Mouse (Mus musculus) embryonic facial prominence, embryonic 14.5 days (tissue): ENCODE data around the gene Iqgap2. TPM values are rescaled to one million over a fixed set of nuclear protein-coding genes. Genes with fewer than 3 reads are reported as not detected.
A peak's percentile ranks its signal among the peaks of the same experiment; 100 is the strongest.

Experiments
- ATAC-seq: fragments of 200-750 bp; cut with Nextera tagmentation; 2 replicates; pipeline ENCODE4 v1.8.0; 2017; ENCODE audit warnings: low read depth, moderate number of reproducible peaks, moderate TSS enrichment
- DNase-seq: peaks from one replicate; pipeline ENCODE4 v3.0.0-alpha.2; 2015; ENCODE audit warnings: low spot score
- H3K27ac ChIP-seq: fragments of 300-500 bp; sonication (generic); replicated peaks from 2 replicates; pipeline ENCODE4 v1.5.1; 2014; ENCODE audit warnings: low read depth, mild to moderate bottlenecking, low read length, moderate library complexity
- H3K27me3 ChIP-seq: fragments of 300-500 bp; sonication (generic); replicated peaks from 2 replicates; pipeline ENCODE4 v1.6.1; 2014; ENCODE audit warnings: low read length; ENCODE audit not compliant: control insufficient read depth, insufficient read depth
- H3K36me3 ChIP-seq: fragments of 300-500 bp; sonication (generic); 2 replicates; pipeline ENCODE4 v1.6.1; 2014; ENCODE audit warnings: low read length, mixed read lengths; ENCODE audit not compliant: control insufficient read depth, insufficient read depth
- H3K4me1 ChIP-seq: fragments of 300-500 bp; sonication (generic); 2 replicates; pipeline ENCODE4 v1.6.1; 2014; ENCODE audit warnings: antibody characterized with exemption, low read length; ENCODE audit not compliant: control insufficient read depth, insufficient read depth
- H3K4me2 ChIP-seq: fragments of 300-500 bp; sonication (generic); 2 replicates; pipeline ENCODE4 v1.6.1; 2014; ENCODE audit warnings: low read depth, mild to moderate bottlenecking, low read length, moderate library complexity, mixed read lengths
- H3K4me3 ChIP-seq: fragments of 300-500 bp; sonication (generic); 2 replicates; pipeline ENCODE4 v1.5.1; 2014; ENCODE audit warnings: low read depth, mild to moderate bottlenecking, low read length
- H3K9ac ChIP-seq: fragments of 300-500 bp; sonication (generic); 2 replicates; pipeline ENCODE4 v1.6.1; 2014; ENCODE audit warnings: low read depth, mild to moderate bottlenecking, low read length, moderate library complexity, mixed read lengths
- H3K9me3 ChIP-seq: fragments of 300-500 bp; sonication (generic); 2 replicates; pipeline ENCODE4 v1.6.1; 2016; ENCODE audit warnings: low read length; ENCODE audit not compliant: control insufficient read depth
- WGBS: fragments of 180-500 bp; shearing (Covaris S2); extraction: QIAGEN DNeasy Blood & Tissue Kit; methylation state at CpG from one replicate; pipeline ENCODE4 v1.1.7; 2014; 5-methylcytosine and 5-hydroxymethylcytosine counted together
- polyA plus RNA-seq: library from polyadenylated mRNA; unstranded; fragments of >200 nt; fragmentation: Nextera tagmentation; extraction: Ambion mirVana; gene quantifications from 2 replicates; pipeline ENCODE4 v1.2.1, GENCODE M21; 2014

Gene Iqgap2
- polyA plus RNA-seq, 1 experiment from 2014 or later, result 13.7 TPM

DNA sequence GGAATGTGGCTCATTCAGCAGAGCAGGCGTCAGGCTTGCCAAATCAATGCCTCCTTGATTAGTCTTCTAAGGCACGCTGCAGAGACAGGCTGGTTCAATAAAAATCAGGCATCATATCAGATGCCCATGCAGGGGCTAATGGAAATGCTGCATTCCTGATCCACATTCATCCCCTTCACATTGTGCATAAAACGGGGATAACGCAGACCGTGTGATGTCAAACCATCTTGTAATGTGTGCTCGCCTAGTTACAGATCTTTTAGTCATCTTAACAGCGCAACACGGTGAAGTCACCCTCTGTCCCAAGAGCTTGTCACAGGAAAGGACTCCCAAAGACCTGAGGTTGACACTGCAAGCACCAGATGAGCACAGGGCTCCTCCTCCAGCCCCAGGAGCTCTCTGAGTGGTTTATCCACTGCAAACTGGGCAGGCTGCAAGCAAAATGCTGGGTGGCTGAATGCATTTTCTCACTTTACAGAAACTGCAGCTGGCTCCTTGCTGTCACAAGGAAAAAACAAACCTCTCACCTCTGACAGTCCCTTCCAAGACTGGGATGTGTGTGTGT is 1.7 kb downstream of the Iqgap2 start:
- DNase-seq (peak; percentile 44), ATAC-seq (no peak)
- peak overlapping the region; percentile 75; the same call in 1 of the 2 replicates for H3K4me3 ChIP-seq
- peaks cover 4% of the 10 kb centered on the region; the same call in 1 of the 2 replicates for H3K4me1 ChIP-seq
- whole genome bisulfite sequencing, result 19% methylated on average over 8 of the region's 8 CpGs
- H3K9ac ChIP-seq, result peak overlapping the region; percentile 2; the same call in 1 of the 2 replicates
- H3K27ac ChIP-seq, result no peak overlapping the region
- no peaks in the 10 kb centered on the region for H3K27me3 ChIP-seq
- no peaks in the 10 kb centered on the region for H3K36me3 ChIP-seq
- peak overlapping the region; percentile 93 for H3K4me2 ChIP-seq
- no peaks in the 10 kb centered on the region for H3K9me3 ChIP-seq

DNA sequence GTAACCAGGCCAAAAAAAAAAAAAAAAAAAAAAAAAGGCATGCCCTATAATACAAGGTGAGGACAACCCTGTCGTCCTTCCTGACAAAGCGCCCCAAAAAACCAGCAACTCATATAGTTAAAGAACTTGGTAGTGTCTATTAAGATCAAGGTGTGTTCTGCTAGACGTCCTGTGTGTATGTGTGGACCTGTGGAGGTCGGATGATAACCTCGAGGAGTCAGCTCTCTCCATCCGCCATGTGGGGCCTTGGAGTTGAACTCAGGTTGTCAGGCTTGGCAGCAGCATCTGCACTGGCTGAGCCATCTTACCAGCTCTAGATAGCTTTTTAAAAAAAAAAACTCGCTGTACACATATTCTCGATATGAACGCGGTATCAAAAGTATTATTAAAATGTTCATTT is 2.4 kb downstream of the Iqgap2 start:
- Histone ChIP-seq H3K4me2 (no peak overlapping the region), H3K4me1 (peaks cover 4% of the 10 kb centered on the region; the same call in 1 of the 2 replicates), H3K36me3 (no peaks in the 10 kb centered on the region), H3K9ac (no peak overlapping the region), H3K27ac (no peak overlapping the region), H3K4me3 (no peak overlapping the region), H3K9me3 (no peaks in the 10 kb centered on the region), H3K27me3 (no peaks in the 10 kb centered on the region)
- WGBS, result 89% methylated on average over 10 of the region's 10 CpGs
- DNase-seq, result no peak
- ATAC-seq, result no peak

DNA sequence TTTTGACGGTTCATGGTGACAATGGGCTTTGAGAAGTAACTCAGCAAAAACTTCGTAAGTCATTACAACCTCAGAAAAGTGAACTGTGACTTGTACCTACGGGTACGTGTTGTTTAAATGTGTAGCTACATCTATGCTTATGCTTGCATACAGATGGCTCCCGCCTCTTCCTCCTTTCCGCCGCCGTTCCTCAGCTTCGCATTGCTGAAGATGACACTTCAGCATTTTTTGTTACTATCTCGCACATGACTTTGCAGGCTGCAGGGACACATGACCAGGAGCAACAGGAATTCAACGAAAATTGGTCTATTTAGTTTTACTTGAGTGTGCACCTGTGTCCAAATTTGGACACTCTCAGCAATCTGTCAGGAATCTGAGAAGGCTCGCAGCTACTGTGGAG is 3.1 kb downstream of the Iqgap2 start:
- Histone ChIP-seq H3K27me3 (no peaks in the 10 kb centered on the region), H3K4me3 (no peak overlapping the region), H3K4me2 (no peak overlapping the region), H3K36me3 (no peaks in the 10 kb centered on the region), H3K27ac (no peak overlapping the region), H3K9ac (no peak overlapping the region), H3K4me1 (peaks cover 4% of the 10 kb centered on the region; the same call in 1 of the 2 replicates), H3K9me3 (no peaks in the 10 kb centered on the region)
- no peak for DNase-seq
- WGBS, result 90% methylated on average over 12 of the region's 12 CpGs
- ATAC-seq, result no peak

DNA sequence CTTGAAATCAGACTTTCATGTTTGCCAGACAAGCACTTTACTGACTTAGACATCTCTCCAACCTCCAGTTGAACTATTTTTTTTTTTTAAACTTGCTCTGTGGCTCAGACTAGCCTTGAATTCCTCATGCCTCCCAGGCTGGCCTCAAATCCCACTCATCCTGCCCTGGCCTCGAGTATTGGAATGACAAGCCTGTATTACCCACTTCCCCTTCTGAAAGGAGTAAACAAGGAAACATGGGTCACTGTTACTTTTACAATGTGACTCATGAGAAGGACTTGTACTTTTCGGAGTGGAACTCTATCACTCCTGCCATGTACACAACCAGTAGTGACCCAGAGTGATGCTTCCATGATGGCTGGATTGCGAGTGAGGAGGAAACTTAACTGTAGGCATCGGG is 3.6 kb downstream of the Iqgap2 start:
- DNase-seq, result no peak
- Histone ChIP-seq H3K27me3 (no peaks in the 10 kb centered on the region), H3K36me3 (no peaks in the 10 kb centered on the region), H3K27ac (no peak overlapping the region), H3K4me2 (no peak overlapping the region), H3K4me1 (peaks cover 5% of the 10 kb centered on the region), H3K9ac (no peak overlapping the region), H3K9me3 (no peaks in the 10 kb centered on the region), H3K4me3 (no peak overlapping the region)
- WGBS, result 79% methylated on average over 4 of the region's 4 CpGs
- no peak for ATAC-seq

DNA sequence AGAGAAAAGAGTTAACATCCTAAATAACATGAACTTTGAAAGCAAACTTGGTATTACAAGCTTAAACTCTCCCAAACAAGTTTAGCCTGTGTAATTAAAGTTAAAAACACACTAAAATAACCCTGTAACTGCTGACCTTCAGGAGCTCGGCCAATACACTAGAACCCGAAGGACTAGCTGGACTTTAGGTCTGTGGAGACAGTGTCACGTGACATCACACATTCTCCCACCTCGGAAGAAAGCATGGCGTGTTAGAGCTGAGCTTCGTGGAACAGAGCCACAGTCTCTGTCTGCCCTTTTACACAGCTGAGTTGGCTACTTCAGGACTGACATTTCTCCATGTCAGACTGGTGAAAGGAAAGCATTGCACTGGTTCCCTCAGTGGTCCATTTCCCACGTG is 4.3 kb downstream of the Iqgap2 start:
- ATAC-seq, result no peak
- H3K27me3 ChIP-seq, result no peaks in the 10 kb centered on the region
- DNase-seq, result no peak
- no peak overlapping the region for H3K4me2 ChIP-seq
- WGBS, result 89% methylated on average over 7 of the region's 7 CpGs
- H3K4me1 ChIP-seq, result peaks cover 8% of the 10 kb centered on the region; the same call in 1 of the 2 replicates
- no peak overlapping the region for H3K27ac ChIP-seq
- no peak overlapping the region for H3K4me3 ChIP-seq
- H3K9me3 ChIP-seq, result no peaks in the 10 kb centered on the region
- H3K36me3 ChIP-seq, result no peaks in the 10 kb centered on the region
- no peak overlapping the region for H3K9ac ChIP-seq

DNA sequence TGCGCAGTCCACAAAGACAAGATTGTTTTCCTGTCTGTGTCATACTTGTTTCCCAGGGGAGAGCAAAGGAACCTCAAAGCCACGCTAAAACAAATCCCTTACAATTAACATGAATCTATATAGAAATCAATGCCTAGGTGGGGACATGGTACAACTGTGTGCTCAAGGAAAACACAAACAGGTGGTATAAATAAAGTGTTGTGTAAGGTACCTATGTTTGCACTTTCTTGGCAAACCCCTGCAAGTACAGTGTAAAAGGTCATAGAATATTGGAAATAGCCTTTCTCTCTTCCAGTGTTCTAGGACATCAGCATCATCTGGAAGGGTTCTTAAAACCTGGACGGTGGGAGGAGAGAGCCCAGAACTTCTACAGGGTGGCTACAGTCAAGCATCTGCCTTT is 7.3 kb downstream of the Iqgap2 start:
- ATAC-seq, result no peak
- DNase-seq, result no peak

DNA sequence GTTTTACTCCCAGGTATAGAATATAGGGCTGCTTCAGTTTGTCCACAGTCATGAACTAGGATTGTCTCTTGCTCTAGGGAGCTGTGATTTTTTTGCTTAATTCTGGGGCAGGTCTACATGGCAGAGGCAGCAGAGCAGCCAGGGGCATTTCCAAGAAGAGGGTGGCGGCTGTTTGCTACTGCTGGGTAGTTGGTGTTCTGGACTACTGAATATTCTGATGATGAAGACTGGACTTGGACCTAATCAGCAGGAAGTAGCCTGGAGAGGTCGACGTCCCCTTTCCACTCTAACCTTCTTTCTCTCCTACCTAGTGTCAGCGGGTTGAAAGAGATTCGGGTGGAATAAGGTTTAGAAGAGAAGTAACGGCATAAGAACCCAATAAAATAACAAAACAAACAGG is 9.7 kb downstream of the Iqgap2 start:
- ATAC-seq, result no peak
- Histone ChIP-seq H3K27ac (no peak overlapping the region), H3K4me1 (peaks cover 12% of the 10 kb centered on the region; the same call in 1 of the 2 replicates), H3K4me3 (no peak overlapping the region), H3K4me2 (no peak overlapping the region), H3K36me3 (no peaks in the 10 kb centered on the region), H3K27me3 (no peaks in the 10 kb centered on the region), H3K9me3 (peaks cover 4% of the 10 kb centered on the region; the same call in 1 of the 2 replicates), H3K9ac (no peak overlapping the region)
- 83% methylated on average over 6 of the region's 6 CpGs for WGBS
- DNase-seq, result no peak

More for the DNA sequence above, 7.3 kb downstream of the Iqgap2 start:
- peaks cover 4% of the 10 kb centered on the region; the same call in 1 of the 2 replicates for H3K9me3 ChIP-seq
- no peaks in the 10 kb centered on the region for H3K36me3 ChIP-seq
- WGBS, result 76% methylated on average over 3 of the region's 3 CpGs
- H3K4me1 ChIP-seq, result peaks cover 12% of the 10 kb centered on the region; the same call in 1 of the 2 replicates
- no peak overlapping the region for H3K4me3 ChIP-seq
- H3K27me3 ChIP-seq, result no peaks in the 10 kb centered on the region
- no peak overlapping the region for H3K4me2 ChIP-seq
- no peak overlapping the region for H3K27ac ChIP-seq
- H3K9ac ChIP-seq, result no peak overlapping the region

DNA sequence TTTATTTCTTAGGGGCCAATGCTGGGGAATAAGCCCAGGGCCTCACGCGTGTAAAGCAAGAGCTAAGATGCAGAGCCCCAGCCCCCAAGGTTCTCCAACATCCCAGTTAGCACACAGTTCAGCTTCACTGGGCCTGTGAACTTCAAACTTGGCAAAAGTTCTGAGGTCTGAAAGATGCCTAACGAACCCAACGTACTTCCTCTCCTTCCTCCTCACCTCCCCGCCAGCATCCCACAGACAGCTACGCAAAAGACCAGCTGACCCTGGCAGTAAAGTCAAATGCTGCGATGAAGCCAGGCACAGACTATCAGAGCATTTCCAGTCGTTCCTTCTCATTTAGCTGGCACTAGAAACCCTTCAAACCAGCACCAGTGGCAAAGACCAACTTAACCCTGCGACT is 10.3 kb downstream of the Iqgap2 start:
- ATAC-seq (no peak), DNase-seq (no peak)
- peaks cover 12% of the 10 kb centered on the region; the same call in 1 of the 2 replicates for H3K4me1 ChIP-seq
- peaks cover 4% of the 10 kb centered on the region; the same call in 1 of the 2 replicates for H3K9me3 ChIP-seq
- H3K27ac ChIP-seq, result no peak overlapping the region
- H3K36me3 ChIP-seq, result no peaks in the 10 kb centered on the region
- H3K27me3 ChIP-seq, result no peaks in the 10 kb centered on the region
- no peak overlapping the region for H3K4me2 ChIP-seq
- WGBS, result 85% methylated on average over 9 of the region's 9 CpGs
- H3K9ac ChIP-seq, result no peak overlapping the region
- no peak overlapping the region for H3K4me3 ChIP-seq

DNA sequence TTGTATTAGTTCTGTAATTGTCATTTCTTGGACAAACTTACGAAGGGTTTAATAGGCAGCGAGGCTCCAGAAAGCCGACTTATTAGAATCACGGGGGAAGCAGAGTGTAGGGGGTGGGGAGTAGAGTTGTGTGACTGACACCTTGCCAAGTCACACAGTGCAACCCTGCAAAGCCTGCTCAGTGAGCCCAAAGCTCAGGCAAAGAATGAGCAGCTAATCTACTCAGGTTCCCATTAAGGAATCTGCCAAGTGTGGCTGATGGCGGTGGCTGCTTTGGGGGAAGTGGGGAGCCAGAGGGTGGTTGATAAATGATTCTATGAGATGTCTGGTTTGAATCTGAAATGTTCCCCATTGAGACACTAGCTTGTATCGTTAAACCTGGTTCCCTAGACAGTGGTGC is 11.1 kb downstream of the Iqgap2 start:
- peak; percentile 83 for DNase-seq

More for the DNA sequence above, 11.1 kb downstream of the Iqgap2 start:
- Histone ChIP-seq H3K27me3 (no peaks in the 10 kb centered on the region), H3K4me3 (no peak overlapping the region), H3K4me1 (peaks cover 12% of the 10 kb centered on the region; the same call in 1 of the 2 replicates), H3K27ac (no peak overlapping the region), H3K4me2 (no peak overlapping the region), H3K36me3 (no peaks in the 10 kb centered on the region), H3K9ac (no peak overlapping the region), H3K9me3 (peaks cover 4% of the 10 kb centered on the region; the same call in 1 of the 2 replicates)
- 37% methylated on average over 6 of the region's 6 CpGs for WGBS
- ATAC-seq, result peak; percentile 88
